Mouse (Mus musculus): ENCODE results near the gene Gm21256.
"Not testable (repeated sequence)": the region's sequence is repeated elsewhere in the genome, so short reads cannot be mapped to it uniquely, and the experiment has no call there.

DNA sequence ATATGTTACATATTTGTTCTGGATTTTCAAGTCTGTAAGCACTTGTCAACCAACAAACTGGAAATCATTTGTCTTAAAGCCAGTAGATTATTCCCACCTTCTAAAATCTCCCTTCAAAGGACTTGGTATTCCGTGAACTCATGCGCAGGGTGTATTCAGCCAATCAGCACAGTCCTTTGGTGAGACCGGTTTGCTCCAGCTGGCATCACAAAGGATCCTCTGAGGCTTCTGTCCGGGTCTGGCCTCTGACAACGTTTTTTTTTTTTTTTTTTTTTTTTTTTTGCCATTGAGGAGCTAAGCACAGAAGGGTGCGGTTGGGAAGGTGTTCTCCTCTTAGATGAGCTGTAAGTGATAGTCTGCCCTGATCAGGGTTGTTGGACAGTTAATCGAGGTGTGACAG lies at the start of gene Gm21256:
- TF ChIP-seq CTCF (IDR thresholded peaks at IDR 0.05; ENCODE audit: control insufficient read depth, insufficient read depth, insufficient replicate concordance, low read depth, low read length); POLR2A (IDR thresholded peaks at IDR 0.05; ENCODE audit: control insufficient read depth, low read depth, low read length): not testable (repeated sequence)
